Mouse (Mus musculus): Measurements from ENCODE around the gene Nutf2-ps1.
"Not testable (repeated sequence)": the region's sequence is repeated elsewhere in the genome, so short reads cannot be mapped to it uniquely, and the experiment has no call there.

Nutf2-ps1 gene

DNA sequence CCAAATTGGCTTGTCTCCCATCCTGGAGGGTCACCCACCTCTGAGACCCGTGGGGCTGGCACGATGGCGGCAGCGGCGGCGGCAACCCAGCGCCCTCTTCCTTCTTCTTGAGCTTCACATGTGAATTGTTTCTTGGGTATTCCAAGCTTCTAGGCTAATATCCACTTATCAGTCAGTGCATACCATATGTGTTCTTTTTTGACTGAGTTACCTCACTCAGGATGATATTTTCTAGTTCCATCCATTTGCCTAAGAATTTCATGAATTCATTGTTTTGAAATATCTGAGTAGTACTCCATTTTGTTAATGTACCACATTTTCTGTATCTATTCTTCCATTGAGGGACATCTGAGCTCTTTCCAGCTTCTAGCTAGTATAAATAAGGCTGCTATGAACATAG lies at the start of gene Nutf2-ps1:
Gene Nutf2-ps1 (minus strand): TSS at position 101 of the 400 bp plus-strand sequence.
- not testable (repeated sequence) for DNase-seq (ENCODE audit: extremely low read depth, low read depth, low spot score)

DNA sequence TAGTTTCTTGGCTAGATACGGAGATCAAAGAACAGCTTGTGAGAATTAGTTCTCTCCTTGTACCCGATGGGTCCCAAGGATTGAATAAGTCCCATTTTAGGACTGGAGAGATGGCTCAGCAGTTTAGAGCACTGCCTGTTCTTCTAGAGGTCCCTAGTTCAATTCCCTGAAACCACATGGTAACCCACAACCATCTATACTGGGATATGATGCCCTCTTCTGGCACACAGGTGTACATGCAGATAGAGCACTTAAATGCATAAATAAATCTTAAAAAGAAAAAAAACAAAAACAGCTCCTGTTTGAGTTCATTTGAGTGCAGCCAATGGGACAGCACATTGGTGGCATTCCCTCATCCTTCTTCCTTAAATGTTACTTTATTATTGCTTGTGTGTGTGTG lies 49.2 kb upstream of the Nutf2-ps1 start:
- no peak for DNase-seq (ENCODE audit: extremely low read depth, low read depth, low spot score)

- DNase-seq (ENCODE audit: extremely low read depth, low read depth, low spot score), result no peak
Measured at GRCm38 (mm10) chr19:53621681-53622080, 32.8 kb upstream of the Nutf2-ps1 start.

- DNase-seq (ENCODE audit: extremely low read depth, low read depth, low spot score), result no peak
Measured at GRCm38 (mm10) chr19:53608921-53609320, 20.1 kb upstream of the Nutf2-ps1 start.

DNA sequence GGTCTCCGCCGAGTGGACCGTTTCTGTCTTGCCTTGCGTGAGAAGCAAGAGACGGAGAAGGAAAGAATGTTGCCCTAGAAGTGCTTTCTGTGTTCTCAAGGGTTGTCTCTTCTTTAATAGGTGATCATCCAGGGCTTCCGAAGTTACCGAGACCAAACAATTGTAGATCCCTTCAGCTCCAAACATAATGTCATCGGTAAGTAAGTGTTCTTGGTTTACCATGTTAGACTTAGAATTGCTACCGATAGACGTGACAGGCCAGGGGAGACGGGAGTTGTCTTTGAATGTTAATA lies 12.4 kb upstream of the Nutf2-ps1 start:
- no peak for DNase-seq (ENCODE audit: extremely low read depth, low read depth, low spot score)

- no peak for DNase-seq (ENCODE audit: extremely low read depth, low read depth, low spot score)
Measured at GRCm38 (mm10) chr19:53600549-53601362, 11.9 kb upstream of the Nutf2-ps1 start.

DNA sequence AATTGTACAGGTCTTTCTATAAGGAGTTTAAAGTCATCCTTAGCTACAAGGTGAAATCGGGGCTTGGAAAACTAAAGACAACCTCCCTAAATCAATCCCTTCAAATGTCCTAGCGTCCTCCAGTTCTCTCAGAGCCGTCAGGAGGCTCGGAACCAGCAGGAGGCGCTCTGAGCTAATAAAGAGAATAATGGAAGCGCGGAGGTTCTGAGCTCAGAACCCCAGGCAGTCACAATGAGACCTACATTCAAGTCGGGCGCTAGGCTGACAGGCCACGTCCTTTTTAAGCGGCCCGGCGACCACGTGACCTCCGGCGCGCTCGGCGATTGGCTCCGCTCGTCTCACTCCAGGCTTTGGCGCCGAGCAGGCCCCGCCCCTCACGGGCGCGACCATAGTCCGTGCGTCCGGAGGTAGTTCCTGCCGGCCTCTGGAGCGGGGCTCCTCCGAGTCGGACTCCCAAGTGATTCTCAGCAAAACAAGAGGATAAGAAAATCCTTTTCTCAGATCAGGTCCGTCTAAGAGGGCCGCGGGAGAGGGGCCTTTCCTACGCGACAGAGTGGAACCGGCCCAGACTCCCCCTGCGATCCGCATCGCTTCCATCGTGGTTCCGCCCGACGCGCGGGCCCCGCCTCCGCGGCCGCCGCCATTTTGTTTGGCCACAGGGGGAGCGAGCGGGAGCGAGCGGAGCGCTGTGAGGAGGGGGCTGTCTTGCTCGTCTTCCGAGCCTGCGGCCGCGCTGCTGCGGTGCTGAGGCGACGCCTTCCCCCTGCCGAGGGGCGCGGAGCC lies 11.1 kb upstream of the Nutf2-ps1 start, which contains the start of gene Smc3:
Gene Smc3 (plus strand): TSS at position 642 of the 783 bp plus-strand sequence.
- peak; percentile 56 for DNase-seq (ENCODE audit: extremely low read depth, low read depth, low spot score)

DNA sequence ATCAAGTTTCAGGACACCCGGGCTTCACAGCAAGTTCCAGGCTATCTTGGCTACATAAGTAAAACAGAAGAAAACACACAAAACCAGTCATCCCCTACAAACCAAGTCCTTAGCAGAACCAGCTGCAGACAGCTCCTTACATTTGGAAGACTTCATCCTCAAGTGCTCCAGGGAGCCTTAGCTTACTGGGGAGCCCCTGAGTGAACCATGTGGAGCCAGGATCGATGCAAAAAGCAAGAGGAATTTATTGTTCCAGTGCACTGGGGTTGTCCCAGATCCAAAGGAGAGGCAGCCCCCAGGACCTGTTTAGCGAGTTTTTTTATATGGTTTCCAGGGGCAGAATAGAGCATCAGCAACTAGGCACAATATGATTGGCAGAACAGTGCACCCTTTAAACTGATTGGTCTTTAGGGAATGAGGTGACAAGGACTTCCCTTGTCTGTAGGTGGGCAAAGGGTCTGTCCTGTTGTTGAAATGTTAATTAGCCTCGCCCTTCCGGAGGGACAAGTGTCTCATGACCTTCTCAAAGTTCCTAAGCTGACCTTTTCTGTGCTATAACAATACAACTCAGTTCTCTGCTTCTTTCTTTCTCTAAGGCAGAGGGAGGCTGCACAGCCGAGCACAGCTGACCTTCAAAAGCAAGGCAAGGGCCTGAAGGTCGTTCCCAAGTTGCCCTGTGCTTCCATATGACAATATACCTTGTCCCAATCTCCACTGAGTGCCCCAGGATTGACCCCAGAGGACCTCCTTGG lies 8.0 kb upstream of the Nutf2-ps1 start:
- DNase-seq (ENCODE audit: extremely low read depth, low read depth, low spot score), result no peak

- DNase-seq (ENCODE audit: extremely low read depth, low read depth, low spot score), result not testable (repeated sequence)
Measured at GRCm38 (mm10) chr19:53587686-53588085, 1.2 kb downstream of the Nutf2-ps1 start.

DNA sequence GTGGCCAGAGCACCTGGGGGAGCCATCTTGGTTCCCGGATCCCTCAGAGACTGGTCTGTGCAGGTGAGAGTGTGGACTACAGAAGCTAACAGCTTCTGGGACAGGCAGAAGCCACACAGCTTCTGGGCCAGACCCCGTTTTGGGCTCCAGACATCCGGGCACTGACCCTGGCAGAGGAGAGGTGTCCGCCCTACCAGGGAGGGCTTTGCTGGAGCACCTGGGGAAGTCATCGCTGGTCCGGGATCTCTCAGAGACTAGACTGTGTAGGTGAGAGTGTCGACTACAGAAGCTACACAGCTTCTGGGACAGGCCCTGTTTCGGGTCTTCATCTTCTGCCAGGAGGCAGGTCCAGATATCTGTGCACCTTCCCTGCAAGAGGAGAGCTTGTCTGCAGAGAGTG lies 8.6 kb downstream of the Nutf2-ps1 start:
- DNase-seq (ENCODE audit: extremely low read depth, low read depth, low spot score), result not testable (repeated sequence)

DNA sequence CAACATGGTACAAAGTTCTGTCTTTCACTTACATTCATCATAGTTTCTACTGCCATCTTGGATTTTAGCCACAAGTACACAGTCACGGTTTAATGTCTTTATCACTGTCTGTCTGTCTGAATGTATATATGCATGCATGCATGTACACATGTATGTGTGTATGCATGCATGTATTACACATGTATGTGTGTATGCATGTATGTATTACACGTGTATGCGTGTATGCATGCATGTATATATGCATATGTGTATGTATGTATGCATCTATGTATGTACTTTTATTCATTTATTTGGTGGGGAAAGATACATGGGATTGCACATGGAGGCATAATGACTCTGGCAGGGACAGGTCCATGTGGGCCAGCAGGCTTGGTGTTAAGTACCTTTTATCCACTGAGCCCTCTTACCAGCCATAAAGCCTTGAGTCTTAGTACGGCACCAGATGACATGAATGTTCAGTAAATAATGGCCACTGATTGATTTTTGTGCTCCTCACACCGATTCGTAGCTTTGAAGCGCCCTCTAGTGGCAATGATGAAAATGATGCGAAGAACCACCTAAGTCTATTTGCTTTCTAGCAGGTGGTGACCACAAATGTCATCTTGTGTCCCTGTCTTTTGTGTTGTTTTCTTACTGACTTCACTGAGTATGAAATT lies 10.1 kb downstream of the Nutf2-ps1 start:
- DNase-seq (ENCODE audit: extremely low read depth, low read depth, low spot score), result no peak

DNA sequence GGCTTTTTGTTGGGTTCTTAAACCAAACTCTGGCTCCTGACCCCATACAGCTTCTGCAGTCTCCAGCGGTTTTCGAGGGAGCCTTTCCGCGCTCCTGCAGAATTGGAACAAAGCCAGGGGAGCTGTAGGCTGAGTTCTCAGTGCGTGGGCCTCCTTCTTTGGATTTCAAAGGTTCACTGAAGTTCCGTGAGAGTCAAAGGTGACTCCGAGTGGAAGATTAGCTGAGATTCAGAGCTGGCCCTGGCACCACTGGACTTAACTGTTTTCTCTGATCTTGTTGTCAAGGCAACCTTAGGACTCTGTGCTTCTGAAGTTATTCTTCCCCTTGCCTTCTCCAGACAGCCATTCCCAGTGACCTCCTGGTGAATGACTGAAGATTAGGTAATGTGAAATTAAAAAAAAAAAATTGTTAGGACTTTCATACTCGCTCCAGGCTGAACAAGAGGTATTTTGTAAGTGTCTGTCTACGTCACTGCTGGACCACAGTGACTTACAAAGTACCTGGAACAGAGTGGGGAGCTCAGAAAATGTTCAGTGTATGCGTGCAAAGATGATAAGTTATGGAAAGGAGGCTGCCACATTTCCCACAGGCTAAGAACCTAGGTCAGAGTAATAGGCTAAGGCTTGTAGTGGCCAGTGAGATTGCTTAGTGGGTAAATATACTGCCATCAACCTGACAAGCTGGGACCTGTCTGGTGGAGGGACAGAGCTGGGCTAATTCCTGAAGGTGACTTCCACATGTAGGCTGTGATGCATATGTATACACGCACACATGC lies 11.7 kb downstream of the Nutf2-ps1 start:
- DNase-seq (ENCODE audit: extremely low read depth, low read depth, low spot score), result no peak

DNA sequence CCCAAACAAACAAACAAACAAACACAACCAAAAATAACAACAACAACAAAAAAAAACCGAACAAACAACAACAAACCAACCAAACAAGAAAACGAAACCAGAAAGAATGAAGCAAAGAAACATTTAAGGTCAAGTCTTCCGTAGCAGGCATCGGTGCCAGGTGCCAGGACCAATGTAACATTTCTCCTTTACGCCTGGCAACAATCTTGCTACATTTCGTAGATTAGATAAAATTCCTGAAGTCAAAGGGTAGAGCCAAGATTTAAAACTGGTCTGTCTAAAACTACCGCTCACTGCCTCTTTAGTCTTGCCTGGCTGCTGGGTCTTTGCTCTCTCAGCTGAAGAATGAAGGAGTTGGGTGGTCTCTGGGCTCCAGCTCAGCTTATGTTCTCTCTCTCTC lies 12.8 kb downstream of the Nutf2-ps1 start:
- DNase-seq (ENCODE audit: extremely low read depth, low read depth, low spot score), result no peak

GRCm38 (mm10) chr19:53575296-53576010 lies 13.4 kb downstream of the Nutf2-ps1 start:
- DNase-seq (ENCODE audit: extremely low read depth, low read depth, low spot score), result no peak

GRCm38 (mm10) chr19:53574546-53574945 lies 14.3 kb downstream of the Nutf2-ps1 start:
- no peak for DNase-seq (ENCODE audit: extremely low read depth, low read depth, low spot score)

- DNase-seq (ENCODE audit: extremely low read depth, low read depth, low spot score), result no peak
Measured at GRCm38 (mm10) chr19:53574131-53574530, 14.7 kb downstream of the Nutf2-ps1 start.

- no peak for DNase-seq (ENCODE audit: extremely low read depth, low read depth, low spot score)
Measured at GRCm38 (mm10) chr19:53573151-53573550, 15.7 kb downstream of the Nutf2-ps1 start.

DNA sequence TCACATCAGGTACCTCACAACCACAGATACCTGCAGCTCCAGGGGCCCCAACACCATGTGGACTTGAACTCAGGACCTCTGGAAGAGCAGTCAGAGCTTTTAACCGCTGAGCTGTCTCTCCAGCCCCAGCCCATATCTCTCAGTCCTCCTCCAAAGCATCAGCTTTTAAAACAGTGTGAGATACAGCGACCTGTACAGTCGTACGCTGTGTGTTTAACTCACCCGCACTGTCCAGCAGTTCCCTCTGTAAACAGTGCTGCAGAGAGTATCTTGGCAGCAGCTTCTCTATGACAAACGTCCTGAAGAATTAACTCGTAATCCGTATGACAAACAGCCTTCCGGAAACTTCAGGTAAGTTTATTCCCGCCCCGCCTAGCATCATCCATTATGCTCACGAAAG lies 16.3 kb downstream of the Nutf2-ps1 start:
- no peak for DNase-seq (ENCODE audit: extremely low read depth, low read depth, low spot score)
